Mouse (Mus musculus) erythroblast, embryonic 14.5 days (primary cell): ENCODE results near the gene Fkbp11.

Experiments used
- GATA1 ChIP-seq: IDR thresholded peaks from 2 replicates; pipeline ENCODE4 v1.6.1; 2012; ENCODE audit warnings: low read length, inconsistent platforms, mixed read lengths
- TAL1 ChIP-seq: IDR thresholded peaks from 3 replicates; pipeline ENCODE4 v1.6.1; 2012; ENCODE audit warnings: low read length, inconsistent platforms, mixed read lengths

GRCm38 (mm10) chr15:98691486-98692147, 36.4 kb downstream of the Fkbp11 start:
- TF ChIP-seq GATA1: no peak
- TF ChIP-seq TAL1: no peak
